Mouse (Mus musculus) layer of hippocampus, adult 9-10 months (tissue): ENCODE data around the gene Teddm2.
A peak's percentile ranks its signal among the peaks of the same experiment; 100 is the strongest.

Source experiments
- DNase-seq: peaks from one replicate; pipeline ENCODE4 v3.0.0; 2022; ENCODE audit warnings: low spot score

The Teddm2 gene

GRCm38 (mm10) chr1:153830746-153831145 is 69.3 kb downstream of the Teddm2 start:
- DNase-seq: no peak

GRCm38 (mm10) chr1:153820216-153820615 is 79.8 kb downstream of the Teddm2 start:
- DNase-seq: no peak

- no peak for DNase-seq
Measured at GRCm38 (mm10) chr1:153814278-153814677, 85.8 kb downstream of the Teddm2 start.

GRCm38 (mm10) chr1:153807390-153807993 is 92.5 kb downstream of the Teddm2 start:
- DNase-seq: peak; percentile 72

- no peak for DNase-seq
Measured at GRCm38 (mm10) chr1:153803530-153803929, 96.5 kb downstream of the Teddm2 start.

- no peak for DNase-seq
Measured at GRCm38 (mm10) chr1:153802691-153803090, 97.3 kb downstream of the Teddm2 start.
